Mouse (Mus musculus) left cerebral cortex, postnatal 10 days (tissue): ENCODE data around the gene Vhl. TPM values are rescaled to one million over a fixed set of nuclear protein-coding genes. Genes with fewer than 3 reads are reported as not detected.

Experiments used
- DNase-seq, 2 experiments: peaks; one replicate each; pipeline ENCODE4 v3.0.0; 2021 to 2022; ENCODE audit warnings: low spot score in 2 of 2, mixed read lengths in 1 of 2; ENCODE audit errors: extremely low spot score in 1 of 2
- intact Hi-C: fragments of 180-260 bp; cut with DNase I; formaldehyde crosslinking; loops from one replicate; pipeline ENCODE4 v1.15.1; 2025
- total RNA-seq, 2 experiments: library from RNA; stranded (reverse); gene quantifications; 2 replicates each; pipeline ENCODE4 v1.2.3; 2021

The Vhl gene
- total RNA-seq = 10 to 100 TPM; 45.1 to 49.9 TPM

- intact Hi-C loops = no loop called here
- DNase-seq = peak; percentile 82 to 94
Measured at GRCm38 (mm10) chr6:113623941-113624751, at the start of gene Vhl. Vhl (plus strand) TSS chr6:113623959.

DNA sequence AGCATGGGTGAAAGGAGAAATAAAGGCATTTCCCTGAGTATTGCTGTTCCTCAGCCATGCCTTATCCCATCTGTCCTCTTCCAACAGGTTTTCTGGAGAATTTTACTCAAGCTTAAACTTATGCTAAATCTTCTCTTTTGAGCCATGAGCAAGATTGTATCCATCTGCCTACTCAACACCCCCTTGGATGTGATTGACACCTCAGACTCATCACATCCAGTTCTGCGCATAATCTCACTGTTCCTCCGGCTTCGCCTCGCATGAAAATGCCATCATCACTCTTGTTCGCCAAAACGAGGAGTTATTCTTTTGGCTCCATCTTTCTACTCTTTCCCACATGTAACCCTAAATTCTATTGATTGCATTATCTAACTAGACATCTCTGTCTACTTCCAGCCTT is 47.7 kb upstream of the Vhl start:
- intact Hi-C loops = no loop called here
- peak in 1 of 2 experiments; percentile 50 for DNase-seq

GRCm38 (mm10) chr6:113579306-113579705 is 44.5 kb upstream of the Vhl start:
- intact Hi-C loops = no loop called here

GRCm38 (mm10) chr6:113583023-113583422 is 40.7 kb upstream of the Vhl start:
- no peak for DNase-seq
- intact Hi-C loops = no loop called here

More at GRCm38 (mm10) chr6:113579306-113579705, 44.5 kb upstream of the Vhl start:
- DNase-seq = no peak

DNA sequence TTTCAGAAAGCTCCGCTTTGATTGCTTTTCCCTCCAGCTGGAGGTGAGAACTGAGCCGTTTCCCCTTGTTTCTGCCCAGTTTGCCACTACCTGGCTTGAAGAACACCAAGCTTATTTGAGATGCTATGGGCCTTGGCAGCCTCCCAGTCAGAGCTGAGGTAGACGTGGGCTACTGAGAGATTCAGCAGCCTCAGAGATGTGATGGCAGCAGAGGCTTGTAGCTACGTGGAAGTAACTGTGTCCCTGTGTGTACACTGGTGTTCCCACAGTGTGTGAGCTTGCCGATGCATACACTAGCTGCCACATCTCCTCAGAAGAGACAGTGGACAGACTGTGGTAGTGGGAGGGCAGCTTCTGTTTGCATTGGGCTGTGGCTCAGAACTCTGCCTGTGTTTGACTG is 38.7 kb upstream of the Vhl start:
- DNase-seq = no peak
- intact Hi-C loops = no loop called here

DNA sequence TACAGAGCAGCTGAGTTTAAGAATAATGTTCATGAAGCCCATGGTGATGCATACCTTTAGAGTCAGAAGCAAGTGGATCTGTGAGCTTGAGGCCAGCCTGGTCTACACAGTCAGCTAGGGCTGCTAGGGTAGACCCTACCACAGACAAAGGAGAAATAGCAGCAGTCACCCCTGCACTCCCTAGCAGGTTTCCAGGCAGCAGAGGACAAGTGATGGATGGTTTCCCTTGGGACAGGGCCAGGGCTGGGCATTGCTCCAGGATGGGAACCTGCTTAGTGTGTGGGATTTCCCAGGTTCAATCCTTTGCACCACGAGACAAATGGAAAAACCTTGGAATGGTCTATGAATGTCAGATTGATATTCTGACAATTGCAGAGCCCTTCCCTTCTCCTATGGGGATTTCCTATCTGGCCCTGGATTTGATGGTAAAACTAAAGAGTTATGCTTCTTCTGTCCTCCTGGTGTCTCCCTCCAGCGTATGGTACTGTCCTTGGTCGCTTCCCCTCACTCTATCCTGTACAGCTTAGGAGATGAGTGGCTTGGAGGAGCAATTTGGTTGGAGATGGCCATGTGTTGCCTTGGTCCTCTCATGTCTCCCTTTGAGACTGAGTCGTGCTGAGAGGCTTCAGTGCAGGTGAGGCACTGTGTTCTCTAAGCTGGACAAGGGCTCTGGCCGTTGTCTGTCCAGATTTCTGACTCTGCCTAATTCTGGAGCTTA is 37.1 kb upstream of the Vhl start:
- DNase-seq = no peak
- intact Hi-C loops = no loop called here

DNA sequence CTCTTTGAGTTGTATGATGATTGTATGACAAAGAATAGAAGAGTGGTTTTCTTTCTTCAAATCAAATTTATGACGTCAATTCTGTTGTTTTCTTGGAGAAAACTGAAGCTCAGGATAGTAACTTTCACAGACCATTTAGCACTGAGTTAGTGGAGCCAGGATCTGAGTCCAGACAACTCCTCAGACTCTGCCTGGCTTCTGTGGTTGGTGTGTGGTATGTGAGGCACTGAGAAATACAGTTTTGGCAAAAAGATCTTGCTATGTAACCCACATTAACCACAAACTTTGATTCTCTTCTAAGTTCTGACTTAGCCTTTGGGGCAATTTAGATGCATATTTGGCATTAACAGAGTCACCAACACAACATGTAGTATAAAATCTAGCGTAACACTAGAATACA is 31.1 kb upstream of the Vhl start:
- no peak for DNase-seq
- intact Hi-C loops = no loop called here

DNA sequence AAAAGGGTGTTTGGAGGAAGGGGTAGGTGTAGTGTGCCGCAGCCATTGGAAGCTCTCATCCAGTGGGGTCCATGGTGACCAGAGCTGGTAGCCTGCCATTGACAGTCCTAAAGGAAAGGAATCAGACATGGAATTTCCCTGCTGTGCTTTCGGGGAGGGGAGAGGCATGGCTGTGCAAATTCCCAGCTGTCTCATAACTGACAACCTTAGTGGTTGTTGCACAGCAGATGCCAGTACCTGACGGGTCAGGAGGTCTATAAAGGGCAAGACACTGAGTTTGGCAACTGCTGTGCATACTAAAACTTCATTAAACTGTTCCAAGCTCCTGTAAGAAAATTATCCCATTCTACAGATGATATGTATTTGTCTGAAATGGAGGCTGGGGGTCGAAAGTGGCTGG is 25.8 kb upstream of the Vhl start:
- DNase-seq = no peak
- intact Hi-C loops = no loop called here

DNA sequence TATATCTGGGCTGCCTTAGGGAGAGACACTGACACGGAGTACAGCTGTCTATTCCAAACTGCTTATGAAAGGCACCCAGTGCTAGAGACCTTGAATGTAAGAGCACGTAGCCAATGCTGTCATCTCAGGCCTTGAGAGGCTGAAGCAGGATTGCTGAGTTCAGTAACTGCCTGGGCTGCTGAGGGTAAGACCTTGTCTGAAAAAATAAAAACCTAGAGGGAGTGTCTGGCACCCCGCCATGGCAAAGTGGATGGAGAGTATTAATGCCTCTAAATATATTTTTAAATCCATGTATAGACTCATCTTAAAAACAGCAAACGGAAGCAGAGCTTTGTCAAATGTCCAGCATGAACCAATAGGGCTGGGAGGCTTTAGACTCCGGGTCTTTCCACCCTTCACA is 23.9 kb upstream of the Vhl start:
- no peak for DNase-seq
- intact Hi-C loops = no loop called here

DNA sequence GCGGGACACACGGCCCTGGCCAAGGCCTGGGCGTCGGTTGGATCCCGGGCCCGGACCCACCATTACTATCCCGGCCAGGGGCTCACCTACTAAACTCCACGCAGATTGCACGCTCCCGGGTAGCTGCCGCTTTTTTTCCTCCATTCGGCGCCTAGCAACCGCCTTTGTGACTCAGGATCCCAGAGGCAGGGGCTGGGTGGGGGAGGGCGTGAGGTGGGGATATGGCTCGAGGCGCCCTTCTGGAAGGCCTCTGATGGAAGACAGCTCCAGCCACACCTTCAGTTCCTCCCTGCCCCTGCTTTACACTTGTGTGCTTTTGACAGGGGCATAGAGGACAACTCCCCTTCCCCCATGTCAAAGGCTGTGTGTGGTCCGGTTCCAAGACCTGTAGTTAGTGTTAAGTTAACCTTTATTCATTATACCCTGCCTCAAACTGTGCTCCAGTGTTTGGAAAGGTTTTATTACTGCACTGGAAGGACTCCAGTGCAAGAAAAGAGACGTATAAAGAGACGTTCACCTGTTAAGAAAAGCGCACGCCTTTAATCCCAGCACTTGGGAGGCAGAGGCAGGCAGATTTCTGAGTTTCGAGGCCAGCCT is 23.1 kb upstream of the Vhl start, which contains the start of gene Fancd2os:
Gene Fancd2os (minus strand): TSS at position 173 of the 597 bp plus-strand sequence.
- intact Hi-C loops = no loop called here

DNA sequence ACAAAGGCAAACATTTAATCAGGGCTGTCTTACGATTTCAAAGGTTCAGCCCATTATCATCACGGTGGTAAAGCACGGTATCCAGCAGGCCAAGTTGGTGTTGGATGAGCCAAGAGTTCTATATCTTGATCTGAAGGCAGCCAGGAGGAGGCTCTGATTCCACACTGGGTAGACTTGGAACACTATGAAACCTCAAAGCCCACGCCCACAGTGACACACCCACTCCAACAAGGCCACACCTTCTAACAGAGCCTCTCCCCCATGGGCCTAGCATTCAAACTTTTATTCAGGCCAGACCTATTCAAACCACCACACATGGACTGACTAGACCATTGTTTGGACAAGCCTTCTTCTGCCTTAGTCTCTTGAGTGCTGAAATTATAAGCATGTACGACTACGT is 20.9 kb upstream of the Vhl start:
- intact Hi-C loops = no loop called here
- DNase-seq = no peak

More for the DNA sequence above, 23.1 kb upstream of the Vhl start, which contains the start of gene Fancd2os:
- no peak for DNase-seq

GRCm38 (mm10) chr6:113603993-113604392 is 19.8 kb upstream of the Vhl start:
- intact Hi-C loops = no loop called here
- DNase-seq = no peak

- intact Hi-C loops = loop anchor here (5.0 kb wide), 1 partner anchor 102 kb away; the partner anchor contains the start of gene Prrt3
- peak; percentile 85 to 93 for DNase-seq
Measured at GRCm38 (mm10) chr6:113604432-113605223, 19.1 kb upstream of the Vhl start, which contains the start of gene Brk1. Brk1 (plus strand) TSS chr6:113604772.

GRCm38 (mm10) chr6:113605224-113605545 is 18.6 kb upstream of the Vhl start:
- intact Hi-C loops = loop anchor here (5.0 kb wide), 1 partner anchor 103 kb away; the partner anchor contains the start of gene Prrt3
- DNase-seq = no peak

DNA sequence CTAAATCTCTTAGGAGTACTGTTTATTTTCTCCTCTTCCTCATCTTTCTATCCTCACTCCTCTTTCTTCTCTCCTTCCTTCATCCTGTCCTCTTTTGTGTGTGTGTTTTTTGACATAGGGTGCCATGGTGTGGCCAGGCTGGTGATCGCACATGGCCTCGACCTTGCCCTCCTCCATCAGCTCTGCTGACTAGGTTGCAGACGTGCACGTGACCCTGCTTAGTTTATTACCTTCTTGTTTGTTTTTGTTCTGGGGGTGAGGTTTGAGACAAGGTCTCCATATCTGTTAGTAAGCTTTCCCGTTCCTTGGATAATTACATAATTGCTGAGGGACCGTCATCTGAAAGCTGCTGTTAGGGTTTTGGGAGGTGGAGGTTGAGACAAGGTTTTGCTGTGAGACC is 14.9 kb upstream of the Vhl start:
- intact Hi-C loops = loop anchor here (5.0 kb wide), 1 partner anchor 107 kb away; the partner anchor contains the start of gene Prrt3
- DNase-seq = no peak

- no peak for DNase-seq
Measured at GRCm38 (mm10) chr6:113609293-113609692, 14.5 kb upstream of the Vhl start.

GRCm38 (mm10) chr6:113612258-113612969 is 11.3 kb upstream of the Vhl start:
- DNase-seq = no peak
- intact Hi-C loops = no loop called here

More at GRCm38 (mm10) chr6:113609293-113609692, 14.5 kb upstream of the Vhl start:
- intact Hi-C loops = loop anchor here (5.0 kb wide), 1 partner anchor 107 kb away; the partner anchor contains the start of gene Prrt3

- DNase-seq = no peak
- intact Hi-C loops = no loop called here
Measured at GRCm38 (mm10) chr6:113614152-113614551, 9.6 kb upstream of the Vhl start.
